Mouse (Mus musculus) forelimb bud, embryonic 11.5 days (tissue): ENCODE measurements around the gene Dock10.

Experiments
- DNase-seq: peaks from one replicate; pipeline ENCODE4 v3.0.0-alpha.2; 2012; ENCODE audit warnings: low read depth, low spot score

The Dock10 gene

DNA sequence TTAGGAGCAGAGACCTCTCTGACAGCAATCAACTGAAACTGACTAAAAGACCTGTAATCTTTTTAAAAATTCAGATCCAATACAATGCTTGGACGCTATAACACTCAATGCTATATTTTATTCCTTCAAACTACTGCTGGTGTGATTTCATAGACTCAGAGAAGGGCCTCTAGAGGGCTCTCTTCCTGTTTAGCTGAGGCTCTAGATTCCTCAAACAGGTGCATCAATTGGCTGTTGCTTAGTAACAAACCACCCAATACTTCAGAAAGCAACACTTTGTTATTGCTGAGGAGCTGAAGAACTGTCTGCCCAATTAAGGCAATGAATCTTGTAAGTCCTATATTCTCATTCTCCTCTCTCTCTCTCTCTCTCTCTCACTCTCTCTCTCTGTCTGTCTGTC is 30.1 kb downstream of the Dock10 start:
- DNase-seq: no peak

DNA sequence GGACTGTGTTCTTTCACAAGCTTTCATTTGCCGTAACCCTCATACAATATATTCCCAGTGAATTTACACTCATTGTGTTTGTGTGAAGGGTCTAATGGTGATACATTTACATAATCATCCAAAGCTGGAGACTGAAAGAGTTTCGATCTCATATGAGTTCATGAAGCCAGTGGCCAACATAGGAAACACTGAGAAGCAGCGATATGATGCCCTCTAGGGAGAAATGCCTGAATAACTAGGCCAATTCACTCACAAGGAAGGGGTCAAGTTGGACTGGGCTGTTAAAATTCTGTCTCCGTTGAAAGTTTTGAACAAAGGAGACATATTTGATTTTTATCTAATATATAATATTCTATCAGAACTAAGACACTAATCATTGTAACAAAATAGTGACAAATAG is 30.9 kb downstream of the Dock10 start:
- DNase-seq: no peak

DNA sequence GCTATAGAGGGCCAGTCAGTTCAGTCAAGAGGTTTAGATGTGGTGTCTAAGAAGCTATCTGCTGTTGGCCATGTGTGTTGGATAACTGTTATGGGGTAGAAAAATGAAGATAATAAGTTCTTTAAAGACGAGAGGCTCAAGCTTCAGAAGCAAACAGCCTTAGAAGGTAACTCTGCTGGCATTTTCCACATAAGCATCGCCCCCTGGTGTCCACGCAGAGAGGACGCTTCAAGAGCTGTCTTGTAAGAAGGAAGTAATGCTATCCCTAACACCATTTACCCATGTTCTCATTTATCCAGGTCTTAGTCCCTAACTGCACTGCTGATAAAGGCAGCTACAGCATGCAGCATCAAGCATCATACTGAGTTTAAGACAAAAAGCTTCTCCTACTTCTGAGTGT is 35.7 kb downstream of the Dock10 start:
- peak; percentile 13 for DNase-seq

DNA sequence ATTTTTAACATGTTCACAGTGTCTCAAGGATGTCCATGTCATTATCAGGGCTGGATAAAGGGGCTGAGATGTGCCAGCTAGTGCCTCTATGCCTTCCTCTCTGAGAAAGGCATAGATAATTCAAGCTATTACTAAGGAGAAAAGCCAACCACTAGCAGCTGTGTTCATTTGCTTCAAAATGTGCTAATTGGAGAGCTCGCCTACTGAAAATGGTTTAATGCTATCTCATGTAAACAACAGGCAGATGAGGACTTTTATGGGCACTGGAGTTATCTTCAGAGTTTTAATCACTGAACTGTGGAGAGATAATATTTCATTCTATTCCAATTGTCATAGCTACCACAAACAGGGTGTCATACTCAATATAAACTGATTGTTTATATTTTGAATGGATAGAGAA is 36.3 kb downstream of the Dock10 start:
- no peak for DNase-seq

GRCm38 (mm10) chr1:80721181-80721580 is 37.1 kb downstream of the Dock10 start:
- DNase-seq: no peak

- DNase-seq: no peak
These were observed 38.2 kb downstream of the Dock10 start for GRCm38 (mm10) chr1:80720146-80720545.

DNA sequence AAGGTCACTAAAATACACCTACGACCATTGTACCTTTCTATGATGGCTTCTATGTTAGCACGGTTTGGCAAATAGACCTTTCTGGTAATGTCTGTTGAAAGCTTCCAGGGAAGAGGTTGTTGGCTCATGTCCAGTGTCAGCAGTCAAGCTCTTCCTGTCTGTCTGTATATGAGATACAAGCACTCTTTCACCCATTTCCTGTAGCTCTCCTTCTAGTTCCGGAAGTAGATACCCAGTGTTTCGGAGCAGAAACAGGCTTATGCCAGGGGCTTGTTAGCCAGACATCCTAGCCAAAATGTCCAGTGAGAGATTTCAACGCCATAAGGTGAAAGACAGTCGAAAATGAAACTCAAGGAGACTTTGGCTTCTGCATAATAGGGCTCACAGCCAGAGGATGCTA is 38.9 kb downstream of the Dock10 start:
- no peak for DNase-seq

DNA sequence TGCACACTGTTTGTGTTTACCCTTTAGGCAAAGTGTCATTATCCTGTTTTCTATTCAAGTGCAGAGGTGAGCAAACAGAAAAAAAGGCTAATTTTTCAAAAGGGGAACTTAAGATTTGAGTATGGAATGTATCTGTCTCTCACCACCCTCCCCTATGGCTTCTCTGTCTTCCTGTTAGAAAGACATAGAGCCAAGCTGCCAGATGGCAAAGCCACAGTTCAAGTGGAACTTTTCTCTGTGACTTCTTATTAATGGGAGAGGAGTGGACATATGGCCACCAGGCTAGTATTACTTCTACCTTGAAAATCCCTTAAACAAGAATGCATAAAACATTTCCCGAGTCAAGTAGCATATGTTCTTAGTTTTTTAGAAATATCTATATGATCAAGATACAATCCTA is 39.7 kb downstream of the Dock10 start:
- DNase-seq: no peak

DNA sequence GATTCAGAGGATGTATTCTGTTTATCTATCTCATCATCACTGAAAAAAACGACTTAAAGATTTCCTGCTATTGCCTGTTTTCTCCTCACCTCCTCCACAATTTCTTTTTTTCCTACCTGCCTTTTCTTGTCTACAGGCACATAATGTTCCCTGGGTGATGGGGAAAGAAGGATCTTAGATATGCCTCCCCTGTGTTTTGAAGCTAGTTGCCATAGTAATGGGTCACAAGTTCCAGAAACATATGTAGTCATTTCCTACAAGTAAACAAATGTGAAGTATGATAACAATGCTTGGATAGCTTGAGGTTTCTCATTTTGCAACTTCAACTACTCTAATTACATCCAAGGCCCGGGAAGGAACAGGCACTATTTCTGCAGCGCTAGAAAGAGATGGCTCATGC is 42.4 kb downstream of the Dock10 start:
- DNase-seq: no peak

- no peak for DNase-seq
These were observed 44.4 kb downstream of the Dock10 start for GRCm38 (mm10) chr1:80713920-80714319.

DNA sequence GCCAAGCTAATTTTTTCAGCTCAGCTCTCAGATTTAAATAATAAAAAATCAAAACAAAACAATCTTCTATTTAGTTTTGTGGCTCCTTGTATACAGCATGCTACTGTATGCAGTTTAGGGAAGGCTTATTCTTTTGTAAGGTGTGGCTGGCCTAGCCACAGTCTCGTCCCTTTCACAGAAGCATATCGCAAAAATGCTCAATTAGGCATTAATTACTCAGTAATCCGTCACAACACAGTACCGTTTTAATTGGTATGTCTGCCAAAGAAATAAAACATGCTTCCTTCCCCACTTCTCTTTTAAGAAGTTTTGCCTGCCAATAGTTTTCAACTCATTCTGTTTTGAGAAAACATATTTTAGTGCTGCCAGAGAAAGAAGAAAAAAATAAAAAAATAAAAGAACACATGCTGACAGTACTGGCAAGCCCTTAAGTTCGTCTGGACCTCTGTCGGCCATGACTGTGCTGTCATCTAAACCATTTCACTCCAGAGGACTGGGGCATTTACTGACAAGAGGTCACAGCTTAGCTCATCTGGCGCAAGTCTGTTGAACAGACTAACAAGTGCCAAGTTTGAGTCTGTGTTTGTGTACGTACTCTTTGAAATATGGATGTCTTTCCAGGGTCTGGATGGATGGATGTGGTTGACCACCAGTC is 47.6 kb downstream of the Dock10 start:
- no peak for DNase-seq

GRCm38 (mm10) chr1:80710097-80710541 is 48.2 kb downstream of the Dock10 start:
- no peak for DNase-seq

DNA sequence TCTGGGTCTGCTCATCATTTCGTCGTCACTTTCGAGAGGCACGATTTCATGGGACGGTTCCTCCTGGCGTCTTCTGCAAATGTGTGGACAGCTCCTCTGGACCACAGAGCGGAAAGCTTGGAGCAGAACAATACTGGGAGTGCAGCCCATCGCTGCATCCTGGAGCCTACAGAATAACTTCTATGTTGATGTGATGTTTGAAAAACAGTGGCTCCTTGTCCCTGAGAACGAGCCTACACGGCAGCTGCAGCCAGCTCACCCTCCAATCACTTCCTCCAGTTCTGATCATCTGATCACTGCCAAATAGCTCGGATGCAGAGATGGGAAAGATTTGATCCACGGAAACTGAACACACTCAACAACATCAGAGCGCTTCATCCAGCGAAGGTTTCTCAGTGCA is 49.0 kb downstream of the Dock10 start:
- DNase-seq: no peak

GRCm38 (mm10) chr1:80703279-80703678 is 55.0 kb downstream of the Dock10 start:
- DNase-seq: no peak

DNA sequence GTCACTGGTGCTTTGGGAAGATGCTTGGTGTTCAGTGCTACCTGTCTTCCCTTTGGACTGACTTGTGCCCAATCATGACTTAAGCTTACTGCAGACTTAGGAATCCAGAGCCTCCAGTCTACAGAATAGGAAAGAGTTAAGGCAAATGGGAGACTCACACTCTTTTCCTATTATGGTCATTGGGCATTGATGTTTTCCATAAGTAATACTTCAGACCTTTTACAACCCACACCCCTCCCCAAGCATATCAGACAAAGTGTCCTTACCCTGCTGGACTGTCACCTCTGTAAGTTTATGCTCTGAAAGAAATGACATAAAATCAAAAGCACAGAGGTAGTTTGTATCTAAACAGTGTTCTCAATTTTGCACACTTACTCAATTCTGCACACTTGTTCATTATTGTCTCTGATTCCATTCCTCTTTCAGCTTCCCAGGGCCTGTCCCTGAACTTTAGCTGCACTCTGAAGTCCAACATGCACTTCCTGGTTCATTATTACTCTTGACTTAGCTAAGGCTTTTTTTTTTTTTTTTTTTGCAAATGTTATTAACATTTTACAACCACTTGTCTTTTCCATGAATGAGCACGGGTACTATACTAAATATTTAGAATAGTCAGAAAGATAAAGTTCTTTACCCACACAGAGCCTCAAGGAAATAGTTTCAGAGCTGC is 82.2 kb downstream of the Dock10 start:
- DNase-seq: no peak

GRCm38 (mm10) chr1:80671730-80672129 is 86.6 kb downstream of the Dock10 start:
- DNase-seq: no peak

DNA sequence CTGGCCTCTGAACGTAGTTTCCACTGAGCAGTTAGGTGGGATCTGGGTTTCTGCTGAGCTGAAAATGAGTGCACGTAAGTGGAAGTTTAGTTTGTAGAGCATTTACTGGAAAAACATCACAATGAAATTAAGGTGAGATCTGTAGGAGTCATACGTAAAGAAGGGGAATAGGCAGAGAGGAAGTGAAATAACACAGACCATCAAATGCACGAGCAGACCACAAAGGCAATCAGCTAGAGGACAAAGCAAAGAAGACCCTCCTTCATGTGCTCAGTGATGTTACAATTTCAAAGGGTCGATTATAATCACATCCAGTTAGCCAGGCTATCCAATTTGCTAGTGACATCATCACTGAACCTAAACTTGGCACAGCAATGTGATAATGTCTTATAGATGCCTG is 87.3 kb downstream of the Dock10 start:
- DNase-seq: no peak

DNA sequence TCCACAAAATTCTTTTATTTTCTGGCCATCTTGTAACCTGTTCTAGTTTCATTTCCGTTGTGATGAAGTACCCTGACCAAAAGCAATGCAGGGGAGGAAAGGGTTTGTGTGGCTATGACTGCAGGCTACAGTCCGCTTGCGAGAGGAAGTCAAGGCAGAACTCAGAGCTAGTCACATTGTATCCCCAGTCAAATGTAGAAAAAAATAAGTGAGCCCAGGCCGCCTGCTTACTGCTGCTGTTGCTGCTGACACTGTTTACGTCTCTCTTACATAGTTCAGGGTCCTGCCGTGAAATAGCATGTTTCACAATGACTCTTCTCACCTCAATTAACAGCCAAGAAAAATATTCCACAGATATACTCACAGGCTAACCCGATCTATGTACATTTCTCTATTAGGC is 87.9 kb downstream of the Dock10 start:
- no peak for DNase-seq

- DNase-seq: no peak
These were observed 92.6 kb downstream of the Dock10 start for GRCm38 (mm10) chr1:80665761-80666160.

- DNase-seq: no peak
These were observed 93.2 kb downstream of the Dock10 start for GRCm38 (mm10) chr1:80665161-80665560.

DNA sequence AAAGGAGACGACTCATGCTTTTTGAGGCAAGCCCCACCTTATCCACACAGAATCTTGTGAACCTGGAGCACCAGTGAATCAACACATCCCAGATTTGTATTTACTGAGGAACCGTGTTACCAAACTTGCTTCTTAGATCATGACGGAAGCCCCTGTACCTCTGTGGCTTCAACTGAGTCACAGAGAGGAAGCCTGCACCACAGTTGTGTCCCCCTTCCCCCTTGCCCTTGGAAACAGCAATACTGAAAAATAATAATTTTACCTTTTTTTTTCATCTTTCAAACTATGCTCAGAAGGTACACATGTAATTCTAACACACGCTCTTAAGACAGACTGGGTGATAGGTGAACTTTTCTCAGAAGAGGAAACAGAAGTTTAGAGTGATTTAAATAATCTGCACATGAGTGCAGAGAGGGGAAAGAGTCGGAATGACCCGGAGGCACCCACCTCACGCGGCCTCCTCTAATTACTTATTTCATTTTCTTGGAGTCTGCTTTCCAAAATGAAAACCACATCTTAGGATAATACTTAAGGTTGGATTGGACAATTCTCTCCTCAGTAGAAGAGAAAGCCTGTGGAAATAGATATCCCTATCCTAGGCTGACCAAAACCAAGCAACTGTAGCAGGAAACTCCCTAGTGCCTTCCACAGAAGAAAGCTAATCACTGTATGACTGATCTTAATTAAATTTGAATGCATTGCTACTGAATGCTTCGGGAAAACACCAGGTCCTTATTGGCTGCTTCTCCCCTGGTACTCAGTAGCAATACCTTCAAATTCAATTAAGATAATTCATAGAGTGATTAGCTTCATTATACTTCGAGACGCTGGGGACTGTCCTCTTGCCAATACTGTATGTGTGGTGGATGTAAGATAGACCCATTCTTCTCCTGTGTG is 96.6 kb downstream of the Dock10 start:
- DNase-seq: no peak

DNA sequence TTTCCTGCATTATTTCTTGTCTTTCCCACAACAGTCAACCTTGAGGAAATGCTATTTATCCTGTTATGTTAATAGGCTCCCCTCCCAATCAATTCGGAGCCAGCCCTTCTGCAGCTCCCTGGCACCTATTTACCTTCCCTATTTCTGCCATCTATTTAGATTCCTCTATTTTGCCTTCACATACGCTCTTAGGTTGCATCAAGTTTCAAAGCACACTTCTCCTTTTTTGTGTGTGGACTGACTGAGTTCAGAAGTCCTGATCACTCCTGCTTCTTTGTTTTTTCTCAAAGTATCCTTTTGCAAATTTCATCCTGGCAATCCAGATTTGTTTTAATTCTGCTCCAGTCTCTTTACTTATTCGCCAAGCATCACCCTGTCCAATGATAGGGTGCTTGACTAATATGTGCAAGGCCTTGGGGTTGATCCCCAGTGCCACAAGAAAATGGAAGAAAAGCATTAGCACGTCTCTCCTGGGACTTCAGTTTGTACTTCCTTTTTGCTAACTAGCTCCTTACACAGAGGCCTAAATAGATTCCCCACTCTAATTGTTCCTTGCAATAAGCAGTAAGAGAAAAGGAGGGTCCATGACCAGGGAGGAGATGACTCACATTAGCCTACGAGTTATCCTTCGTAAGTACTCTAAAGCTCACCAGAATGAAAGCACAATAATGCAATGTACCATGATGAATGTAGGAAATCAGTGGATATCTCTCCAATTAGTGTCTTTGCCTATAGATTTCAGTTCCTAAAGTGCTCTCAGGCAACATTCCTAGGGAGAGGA is 98.7 kb downstream of the Dock10 start:
- DNase-seq: no peak
